Mouse (Mus musculus) bone marrow, adult 2 months (tissue): ENCODE results near the gene Sohlh2.

ENCODE experiments used
- CTCF ChIP-seq: fragments of 200-500 bp; IDR thresholded peaks from 2 replicates; pipeline ENCODE4 v1.5.1; 2011; ENCODE audit warnings: low read length, control low read depth; ENCODE audit not compliant: control insufficient read depth, insufficient read depth
- POLR2A ChIP-seq: fragments of 200-500 bp; IDR thresholded peaks from 2 replicates; pipeline ENCODE4 v1.6.1; 2011; ENCODE audit warnings: low read depth, mild to moderate bottlenecking, control low read depth, low read length, borderline replicate concordance; ENCODE audit not compliant: control insufficient read depth

DNA sequence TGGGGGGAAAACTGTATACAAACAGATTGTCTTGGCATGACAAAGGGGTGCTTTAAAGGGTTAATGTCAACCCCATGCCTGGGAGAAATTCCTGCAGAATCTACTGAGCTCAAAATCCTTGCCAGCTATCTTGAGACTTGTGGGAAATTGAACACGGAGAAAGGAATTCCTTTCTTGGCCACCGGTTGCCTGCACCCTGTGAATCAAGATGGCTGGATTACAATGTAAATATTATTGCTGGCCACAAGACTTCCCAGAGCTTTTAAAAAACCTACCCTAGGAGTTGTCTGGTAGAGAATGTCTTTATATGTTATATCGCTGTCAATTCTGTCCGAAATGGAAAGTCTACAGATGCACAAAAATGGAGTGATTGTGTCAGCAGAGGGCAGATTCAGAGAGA, 32.0 kb downstream of the Sohlh2 start:
- no peak for TF ChIP-seq CTCF
- no peak for TF ChIP-seq POLR2A
